20 mouse cellular contexts compared by ENCODE assay signal in genomic region chr9:113610776-113611175, GRCm38 (mm10).
"Had no signal": no experiment of that assay in that cellular context is flagged by ENCODE, and none has a peak within 500 bp of the region (broad histone marks: within the 10 kb centered on the region; RNA-seq: fewer than 3 reads in every experiment).

No protein-coding gene starts in this region.

- ATAC-seq: midbrain, embryonic 16.5 days had no signal

- DNase-seq: lung, adult 18-20 months; lung, embryonic 14.5 days; lung, postnatal 10 days; lung, postnatal 4 days; midbrain, embryonic 14.5 days; retina, postnatal 1 day; right cerebral cortex, adult 18-20 months; right cerebral cortex, postnatal 25 days; right cerebral cortex, postnatal 4 days; spleen, adult 18-20 months; thymus, adult 18-20 months; thymus, postnatal 14 days; thymus, postnatal 36 days had no signal

- H3K9ac ChIP-seq: liver, embryonic 14.5 days; lung, embryonic 14.5 days; midbrain, embryonic 12.5 days; neural tube, embryonic 13.5 days; neural tube, embryonic 15.5 days had no signal

- H3K27ac ChIP-seq: liver, embryonic 14.5 days; midbrain, embryonic 10.5 days; midbrain, embryonic 12.5 days; neural tube, embryonic 13.5 days had no signal

- H3K4me2 ChIP-seq: lung, embryonic 14.5 days; midbrain, embryonic 12.5 days; neural tube, embryonic 13.5 days; neural tube, embryonic 15.5 days had no signal

- H3K27me3 ChIP-seq: midbrain, embryonic 12.5 days; neural tube, embryonic 13.5 days; neural tube, embryonic 15.5 days had no signal

- H3K36me3 ChIP-seq: midbrain, embryonic 10.5 days; midbrain, embryonic 12.5 days; neural tube, embryonic 13.5 days; neural tube, embryonic 15.5 days had no signal

- H3K4me3 ChIP-seq: midbrain, embryonic 10.5 days; midbrain, embryonic 12.5 days; myocyte; neural tube, embryonic 13.5 days; neural tube, embryonic 15.5 days had no signal

- H3K4me1 ChIP-seq: midbrain, embryonic 10.5 days; midbrain, embryonic 12.5 days; neural tube, embryonic 13.5 days; neural tube, embryonic 15.5 days had no signal

- H3K9me3 ChIP-seq: midbrain, embryonic 10.5 days; midbrain, embryonic 12.5 days; neural tube, embryonic 13.5 days; neural tube, embryonic 15.5 days had no signal
